In the genomic region with DNA sequence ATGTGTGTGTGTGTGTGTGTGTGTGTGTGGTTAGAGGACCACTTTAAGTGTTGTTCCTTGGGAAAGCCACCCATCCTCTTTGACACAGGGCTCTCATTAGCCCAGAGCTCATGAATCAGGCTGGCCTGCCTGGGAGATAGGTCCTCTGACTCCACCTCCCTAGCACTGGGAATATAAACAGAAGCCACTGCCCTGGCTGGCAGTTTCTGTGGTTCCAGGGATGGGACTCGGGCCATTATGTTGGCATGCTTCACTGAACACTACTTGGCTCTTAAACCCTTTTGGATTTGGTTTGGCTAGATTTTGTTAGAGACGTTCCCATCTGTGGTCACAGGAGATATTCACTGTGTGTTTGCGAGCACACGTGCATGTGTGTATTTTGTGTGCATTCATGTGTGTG, we compare ENCODE assay signal across 23 mouse cellular contexts.
DNase-seq lines count a peak whose midpoint lies in the region; ATAC-seq and TF ChIP-seq lines count a peak whose summit lies in the region.
"Had no signal": no experiment of that assay in that cellular context is flagged by ENCODE, and none has a peak within 500 bp of the region (broad histone marks: within the 10 kb centered on the region; RNA-seq: fewer than 3 reads in every experiment).

No protein-coding gene starts in this region.

- intact Hi-C loops in heart, postnatal 25 days (cut with DNase I): no loop called here

- H3K4me2 ChIP-seq in hindbrain, postnatal 0 days (ENCODE audit: low read depth, low read length): no peak overlapping the region
- H3K4me2 ChIP-seq in hindbrain, embryonic 16.5 days (ENCODE audit: low read length): no peak overlapping the region
- H3K4me2 ChIP-seq: embryonic facial prominence, embryonic 13.5 days; heart, embryonic 13.5 days; liver, embryonic 13.5 days; lung, embryonic 15.5 days; neural tube, embryonic 15.5 days had no signal

- ATAC-seq in hindbrain, postnatal 0 days: 0 out of 2 replicates have a peak, but pooled peaks have one; percentile 38
- no peak for ATAC-seq in hindbrain, embryonic 16.5 days
- ATAC-seq in megakaryocyte-erythroid progenitor cell, adult 5-6 weeks (replicated peaks; ENCODE audit: low FRiP score, low TSS enrichment, poor library complexity, severe bottlenecking): no peak

- no peaks in the 10 kb centered on the region for H3K36me3 ChIP-seq in hindbrain, postnatal 0 days (ENCODE audit: insufficient read depth, low read length)
- H3K36me3 ChIP-seq in hindbrain, embryonic 16.5 days (ENCODE audit: control insufficient read depth, insufficient read depth, low read length): no peaks in the 10 kb centered on the region
- H3K36me3 ChIP-seq: embryonic facial prominence, embryonic 13.5 days; heart, embryonic 13.5 days; liver, embryonic 13.5 days; lung, embryonic 15.5 days; midbrain, embryonic 10.5 days; neural tube, embryonic 15.5 days had no signal

- TF ChIP-seq CTCF in hindbrain, postnatal 0 days (IDR thresholded peaks at IDR 0.05; ENCODE audit: low read depth): no peak

- H3K27me3 ChIP-seq in hindbrain, postnatal 0 days (ENCODE audit: insufficient read depth, low read length): no peaks in the 10 kb centered on the region
- H3K27me3 ChIP-seq in hindbrain, embryonic 16.5 days (replicated peaks; ENCODE audit: control insufficient read depth, insufficient read depth, low read length): no peaks in the 10 kb centered on the region
- H3K27me3 ChIP-seq: embryonic facial prominence, embryonic 13.5 days; heart, embryonic 13.5 days; liver, embryonic 13.5 days; lung, embryonic 15.5 days; neural tube, embryonic 15.5 days had no signal

- H3K9me3 ChIP-seq in hindbrain, postnatal 0 days (ENCODE audit: low read length): no peaks in the 10 kb centered on the region
- 0 out of 2 replicates have a peak, but pooled peaks cover 3% of the 10 kb centered on the region for H3K9me3 ChIP-seq in hindbrain, embryonic 16.5 days (ENCODE audit: control insufficient read depth, low read length)
- H3K9me3 ChIP-seq: embryonic facial prominence, embryonic 13.5 days; neural tube, embryonic 15.5 days had no signal

- no peak overlapping the region for H3K27ac ChIP-seq in hindbrain, postnatal 0 days
- no peak overlapping the region for H3K27ac ChIP-seq in hindbrain, embryonic 16.5 days (ENCODE audit: low read depth, low read length)
- H3K27ac ChIP-seq: embryonic facial prominence, embryonic 13.5 days; heart, embryonic 13.5 days; liver, embryonic 13.5 days; lung, embryonic 15.5 days; midbrain, embryonic 10.5 days; neural tube, embryonic 15.5 days had no signal

- H3K4me3 ChIP-seq in hindbrain, postnatal 0 days (ENCODE audit: low read length): no peak overlapping the region
- H3K4me3 ChIP-seq in hindbrain, embryonic 16.5 days (ENCODE audit: low read length): no peak overlapping the region
- H3K4me3 ChIP-seq: embryonic facial prominence, embryonic 13.5 days; heart, embryonic 13.5 days; liver, embryonic 13.5 days; lung, embryonic 15.5 days; midbrain, embryonic 10.5 days; neural tube, embryonic 15.5 days had no signal

- DNase-seq in hindbrain, postnatal 0 days (ENCODE audit: low spot score): peak; percentile 71
- peak; percentile 74 for DNase-seq in Muller cell, postnatal 12 days (ENCODE audit: inconsistent ontology term)
- peak; percentile 53 for DNase-seq in adipocyte (ENCODE audit: low spot score)
- peak; percentile 48 for DNase-seq in cerebellum, adult 9-10 months
- DNase-seq in heart, postnatal 25 days (ENCODE audit: low spot score): no peak
- no peak for DNase-seq in spleen, postnatal 10 days (ENCODE audit: low spot score in 2 of 2)
- DNase-seq: adrenal gland, postnatal 25 days; gastrocnemius, postnatal 10 days; heart, adult 18-20 months; heart, postnatal 36 days; kidney, adult 11 months; kidney, postnatal 10 days; liver, embryonic 13.5 days; lung, postnatal 4 days; spleen, adult 18-20 months; thymus, postnatal 4 days had no signal

- 41% methylated on average over 4 of the region's 4 CpGs for WGBS in hindbrain, postnatal 0 days
- WGBS in hindbrain, embryonic 16.5 days: 58% methylated on average over 4 of the region's 4 CpGs

- H3K4me1 ChIP-seq in hindbrain, postnatal 0 days (ENCODE audit: insufficient read depth, low read length): no peaks in the 10 kb centered on the region
- H3K4me1 ChIP-seq in hindbrain, embryonic 16.5 days (ENCODE audit: control insufficient read depth, insufficient read depth, low read depth, low read length): no peaks in the 10 kb centered on the region
- H3K4me1 ChIP-seq: embryonic facial prominence, embryonic 13.5 days; heart, embryonic 13.5 days; liver, embryonic 13.5 days; lung, embryonic 15.5 days; midbrain, embryonic 10.5 days; neural tube, embryonic 15.5 days had no signal

- no peak overlapping the region for H3K9ac ChIP-seq in hindbrain, postnatal 0 days (replicated peaks; ENCODE audit: low read length)
- no peak overlapping the region for H3K9ac ChIP-seq in hindbrain, embryonic 16.5 days (ENCODE audit: low read depth, low read length)
- H3K9ac ChIP-seq: embryonic facial prominence, embryonic 13.5 days; heart, embryonic 13.5 days; liver, embryonic 13.5 days; lung, embryonic 15.5 days; neural tube, embryonic 15.5 days had no signal

Comparison
In these comparisons a context has a peak if more than half of its experiments do, and no peak if none do; other contexts are left out.
1. DNase-seq: peak in hindbrain, postnatal 0 days (single experiment), Muller cell, postnatal 12 days (single experiment), adipocyte (single experiment) and cerebellum, adult 9-10 months (single experiment); none in heart, postnatal 25 days (single experiment) and spleen, postnatal 10 days (0 of 2).